Mouse (Mus musculus): ENCODE data around the gene Llgl1. TPM values are rescaled to one million over a fixed set of nuclear protein-coding genes. Genes with fewer than 3 reads are reported as not detected.

Gene Llgl1
- total RNA-seq (2015) (5.4 and 5.6 TPM in 2 replicates), total RNA-seq (2017) (4.1 and 6.7 TPM in 2 replicates)

- ATAC-seq (replicated peaks; ENCODE audit: poor library complexity), result peak; percentile 74
These were observed at the start of gene Llgl1 for GRCm38 (mm10) chr11:60699524-60700075. Llgl1 (plus strand) TSS chr11:60699723.

- ATAC-seq (replicated peaks; ENCODE audit: poor library complexity), result no peak
These were observed 3.4 kb upstream of the Llgl1 start for GRCm38 (mm10) chr11:60696165-60696564.

- peak; percentile 61 for ATAC-seq (replicated peaks; ENCODE audit: poor library complexity)
These were observed 2.0 kb upstream of the Llgl1 start for GRCm38 (mm10) chr11:60697561-60697960.

GRCm38 (mm10) chr11:60698806-60699523, 558 bp upstream of the Llgl1 start:
- no peak for ATAC-seq (replicated peaks; ENCODE audit: poor library complexity)

GRCm38 (mm10) chr11:60700320-60701185, 1.0 kb downstream of the Llgl1 start:
- no peak for ATAC-seq (replicated peaks; ENCODE audit: poor library complexity)

GRCm38 (mm10) chr11:60701611-60702010, 2.1 kb downstream of the Llgl1 start:
- ATAC-seq (replicated peaks; ENCODE audit: poor library complexity), result no peak

- peak; percentile 75 for ATAC-seq (replicated peaks; ENCODE audit: poor library complexity)
These were observed 3.6 kb downstream of the Llgl1 start for GRCm38 (mm10) chr11:60703131-60703530.

- ATAC-seq (replicated peaks; ENCODE audit: poor library complexity), result no peak
These were observed 4.7 kb downstream of the Llgl1 start for GRCm38 (mm10) chr11:60704023-60704880.

GRCm38 (mm10) chr11:60705255-60705654, 5.7 kb downstream of the Llgl1 start:
- no peak for ATAC-seq (replicated peaks; ENCODE audit: poor library complexity)

GRCm38 (mm10) chr11:60706076-60706475, 6.6 kb downstream of the Llgl1 start:
- ATAC-seq (replicated peaks; ENCODE audit: poor library complexity), result no peak

GRCm38 (mm10) chr11:60706696-60707480, 7.4 kb downstream of the Llgl1 start:
- no peak for ATAC-seq (replicated peaks; ENCODE audit: poor library complexity)

GRCm38 (mm10) chr11:60707672-60708071, 8.1 kb downstream of the Llgl1 start:
- no peak for ATAC-seq (replicated peaks; ENCODE audit: poor library complexity)

- ATAC-seq (replicated peaks; ENCODE audit: poor library complexity), result no peak
These were observed 9.1 kb downstream of the Llgl1 start for GRCm38 (mm10) chr11:60708631-60709030.

- ATAC-seq (replicated peaks; ENCODE audit: poor library complexity), result no peak
These were observed 10.2 kb downstream of the Llgl1 start for GRCm38 (mm10) chr11:60709481-60710465.

- ATAC-seq (replicated peaks; ENCODE audit: poor library complexity), result no peak
These were observed 11.7 kb downstream of the Llgl1 start for GRCm38 (mm10) chr11:60711218-60711617.

- ATAC-seq (replicated peaks; ENCODE audit: poor library complexity), result no peak
These were observed 12.5 kb downstream of the Llgl1 start for GRCm38 (mm10) chr11:60712040-60712439.

- ATAC-seq (replicated peaks; ENCODE audit: poor library complexity), result no peak
These were observed 13.2 kb downstream of the Llgl1 start for GRCm38 (mm10) chr11:60712639-60713255.

GRCm38 (mm10) chr11:60715833-60716232, 16.3 kb downstream of the Llgl1 start:
- no peak for ATAC-seq (replicated peaks; ENCODE audit: poor library complexity)

Measured in megakaryocyte progenitor cell, adult 5-6 weeks (primary cell).